Mouse (Mus musculus): ENCODE results near the gene Acoxl.

GRCm38 (mm10) chr2:127832103-127832832 lies 6.4 kb upstream of the Acoxl start:
- TF ChIP-seq POLR2A (IDR thresholded peaks at IDR 0.05; ENCODE audit: insufficient read depth, low read depth, low read length) (no peak), CTCF (IDR thresholded peaks at IDR 0.05; ENCODE audit: insufficient read depth, low read depth, low read length) (no peak)

Measured in olfactory bulb, adult 2 months (tissue).